12 mouse cellular contexts compared by ENCODE assay signal in the genomic region with DNA sequence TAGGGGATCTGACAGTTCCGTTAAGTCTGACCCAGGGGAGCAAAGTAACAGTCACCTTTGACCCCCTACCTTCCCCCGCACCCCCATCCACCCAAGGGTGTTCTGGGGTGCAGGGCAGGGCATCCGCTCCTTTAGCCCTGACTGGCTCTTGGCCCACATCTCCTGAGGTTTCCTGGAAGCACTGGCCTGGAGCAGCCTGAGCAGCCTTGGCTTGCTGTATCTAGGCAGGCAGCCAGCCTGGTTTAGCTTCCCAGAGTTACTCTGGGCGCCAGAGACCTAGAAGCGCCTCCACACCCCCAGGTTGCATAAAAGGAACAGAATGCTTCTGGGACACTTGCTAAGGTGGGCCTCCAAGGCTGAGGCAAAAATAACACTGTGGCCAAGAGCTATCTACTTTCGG. TPM values are rescaled to one million over a fixed set of nuclear protein-coding genes. Genes with fewer than 3 reads are reported as not detected.
DNase-seq lines count a peak whose midpoint lies in the region; ATAC-seq and TF ChIP-seq lines count a peak whose summit lies in the region.
"Had no signal": no experiment of that assay in that cellular context is flagged by ENCODE, and none has a peak within 500 bp of the region (broad histone marks: within the 10 kb centered on the region; RNA-seq: fewer than 3 reads in every experiment).

No protein-coding gene starts in this region.

- DNase-seq in hindbrain, postnatal 0 days (ENCODE audit: low spot score), result peak; percentile 10
- DNase-seq in hindbrain, embryonic 14.5 days (ENCODE audit: low spot score), result no peak
- DNase-seq in cerebellum, postnatal 36 days, result peak; percentile 48 to 58
- peak; percentile 83 for DNase-seq in kidney, adult 9 months
- DNase-seq in right cerebral cortex, postnatal 25 days, result peak; percentile 37
- no peak for DNase-seq in liver, embryonic 11.5 days (ENCODE audit: low spot score)
- DNase-seq: liver had no signal

- H3K4me1 ChIP-seq in hindbrain, postnatal 0 days (ENCODE audit: insufficient read depth, low read length), result no peaks in the 10 kb centered on the region
- no peaks in the 10 kb centered on the region; the same call in 1 of the 2 replicates for H3K4me1 ChIP-seq in hindbrain, embryonic 14.5 days (replicated peaks; ENCODE audit: control insufficient read depth, insufficient read depth, low read length)
- no peaks in the 10 kb centered on the region for H3K4me1 ChIP-seq in liver, embryonic 12.5 days
- H3K4me1 ChIP-seq in forebrain, embryonic 13.5 days, result peaks cover 3% of the 10 kb centered on the region; the same call in 1 of the 2 replicates
- no peaks in the 10 kb centered on the region for H3K4me1 ChIP-seq in liver, embryonic 11.5 days (replicated peaks; ENCODE audit: control insufficient read depth, insufficient read depth, low read length)

- H3K27ac ChIP-seq in hindbrain, postnatal 0 days, result no peak overlapping the region
- no peak overlapping the region for H3K27ac ChIP-seq in hindbrain, embryonic 14.5 days
- no peak overlapping the region for H3K27ac ChIP-seq in liver, embryonic 12.5 days
- no peak overlapping the region for H3K27ac ChIP-seq in forebrain, embryonic 13.5 days
- H3K27ac ChIP-seq in liver, embryonic 11.5 days (ENCODE audit: low read depth, low read length), result no peak overlapping the region

- H3K36me3 ChIP-seq in hindbrain, postnatal 0 days (ENCODE audit: insufficient read depth, low read length), result no peaks in the 10 kb centered on the region
- no peaks in the 10 kb centered on the region for H3K36me3 ChIP-seq in hindbrain, embryonic 14.5 days (replicated peaks; ENCODE audit: control insufficient read depth, insufficient read depth)
- H3K36me3 ChIP-seq in liver, embryonic 12.5 days, result no peaks in the 10 kb centered on the region
- no peaks in the 10 kb centered on the region for H3K36me3 ChIP-seq in forebrain, embryonic 13.5 days (ENCODE audit: poor library complexity, severe bottlenecking)
- H3K36me3 ChIP-seq in liver, embryonic 11.5 days (ENCODE audit: control insufficient read depth, insufficient read depth, low read length), result no peaks in the 10 kb centered on the region

- WGBS in hindbrain, postnatal 0 days, result 78% methylated on average over 6 of the region's 6 CpGs
- WGBS in hindbrain, embryonic 14.5 days, result 90% methylated on average over 6 of the region's 6 CpGs
- WGBS in liver, embryonic 12.5 days (ENCODE audit: insufficient replicate concordance), result 71% methylated on average over 6 of the region's 6 CpGs
- WGBS in forebrain, embryonic 13.5 days, result 88% methylated on average over 6 of the region's 6 CpGs
- WGBS in liver, embryonic 11.5 days, result 81% methylated on average over 6 of the region's 6 CpGs

- no peak overlapping the region for H3K9ac ChIP-seq in hindbrain, postnatal 0 days (replicated peaks; ENCODE audit: low read length)
- no peak overlapping the region for H3K9ac ChIP-seq in hindbrain, embryonic 14.5 days
- no peak overlapping the region for H3K9ac ChIP-seq in liver, embryonic 12.5 days
- no peak overlapping the region for H3K9ac ChIP-seq in forebrain, embryonic 13.5 days
- no peak overlapping the region for H3K9ac ChIP-seq in liver, embryonic 11.5 days (ENCODE audit: low read depth, low read length)

- no peaks in the 10 kb centered on the region for H3K27me3 ChIP-seq in hindbrain, postnatal 0 days (ENCODE audit: insufficient read depth, low read length)
- H3K27me3 ChIP-seq in hindbrain, embryonic 14.5 days (ENCODE audit: control insufficient read depth, insufficient read depth, low read length), result no peaks in the 10 kb centered on the region
- H3K27me3 ChIP-seq in liver, embryonic 12.5 days (replicated peaks), result no peaks in the 10 kb centered on the region
- no peaks in the 10 kb centered on the region for H3K27me3 ChIP-seq in forebrain, embryonic 13.5 days
- no peaks in the 10 kb centered on the region for H3K27me3 ChIP-seq in liver, embryonic 11.5 days (replicated peaks; ENCODE audit: control insufficient read depth, insufficient read depth, low read length)
- H3K27me3 ChIP-seq: CH12.LX had no signal

- H3K9me3 ChIP-seq in hindbrain, postnatal 0 days (ENCODE audit: low read length), result 0 out of 2 replicates have a peak, but pooled peaks cover 3% of the 10 kb centered on the region
- H3K9me3 ChIP-seq in hindbrain, embryonic 14.5 days (ENCODE audit: control insufficient read depth, low read length), result peaks cover 10% of the 10 kb centered on the region; the same call in 1 of the 2 replicates
- H3K9me3 ChIP-seq in liver, embryonic 12.5 days (replicated peaks), result no peaks in the 10 kb centered on the region
- no peaks in the 10 kb centered on the region for H3K9me3 ChIP-seq in forebrain, embryonic 13.5 days (replicated peaks)
- H3K9me3 ChIP-seq in liver, embryonic 11.5 days (ENCODE audit: control insufficient read depth, low read length), result no peaks in the 10 kb centered on the region

- no peak overlapping the region for H3K4me2 ChIP-seq in hindbrain, postnatal 0 days (ENCODE audit: low read depth, low read length)
- no peak overlapping the region for H3K4me2 ChIP-seq in hindbrain, embryonic 14.5 days (replicated peaks)
- no peak overlapping the region for H3K4me2 ChIP-seq in liver, embryonic 12.5 days
- no peak overlapping the region for H3K4me2 ChIP-seq in forebrain, embryonic 13.5 days
- H3K4me2 ChIP-seq in liver, embryonic 11.5 days, result no peak overlapping the region

- 0 out of 2 replicates have a peak, but pooled peaks have one; percentile 29 for ATAC-seq in hindbrain, postnatal 0 days
- no peak for ATAC-seq in hindbrain, embryonic 14.5 days (ENCODE audit: low FRiP score)
- ATAC-seq in liver, embryonic 12.5 days, result no peak
- ATAC-seq in forebrain, embryonic 13.5 days, result no peak
- no peak for ATAC-seq in liver, embryonic 11.5 days (replicated peaks; ENCODE audit: low FRiP score)

- no peak for TF ChIP-seq CTCF in hindbrain, postnatal 0 days (IDR thresholded peaks at IDR 0.05; ENCODE audit: low read depth)

- H3K4me3 ChIP-seq in hindbrain, postnatal 0 days (ENCODE audit: low read length), result no peak overlapping the region
- no peak overlapping the region for H3K4me3 ChIP-seq in hindbrain, embryonic 14.5 days (replicated peaks; ENCODE audit: low read length)
- no peak overlapping the region for H3K4me3 ChIP-seq in liver, embryonic 12.5 days
- H3K4me3 ChIP-seq in forebrain, embryonic 13.5 days, result no peak overlapping the region
- H3K4me3 ChIP-seq in liver, embryonic 11.5 days (ENCODE audit: low read depth, low read length), result no peak overlapping the region
- H3K4me3 ChIP-seq: myocyte had no signal

RNA-seq across cellular contexts. Expression of a gene that starts 4.8 kb away (rescaled TPM):
- total RNA-seq in hindbrain, postnatal 0 days (2014; rRNA removed), result 0.32 and 0.37 TPM in 2 replicates
- 0.10 TPM in 1 of 2 replicates, not detected in the other for polyA plus RNA-seq in hindbrain, postnatal 0 days (2015; fragmentation: Nextera tagmentation; extraction: Ambion mirVana)
- not detected in 2 replicates for polyA plus RNA-seq in hindbrain, embryonic 14.5 days (2014; fragmentation: Nextera tagmentation; extraction: Ambion mirVana)
- 0.05 TPM in 1 of 2 replicates, not detected in the other for polyA plus RNA-seq in liver, embryonic 12.5 days (2016; fragmentation: Nextera tagmentation; extraction: Ambion mirVana)
- polyA plus RNA-seq in forebrain, embryonic 13.5 days (2015; fragmentation: Nextera tagmentation; extraction: Ambion mirVana), result not detected in 2 replicates
- polyA plus RNA-seq in liver, embryonic 11.5 days (2014; fragmentation: Nextera tagmentation; extraction: Ambion mirVana), result not detected in 2 replicates
- total RNA-seq: CH12.LX had no signal
- polyA plus RNA-seq: intestine, embryonic 14.5 days; myocyte had no signal

RNA-seq across cellular contexts. Expression of a gene that starts 41.7 kb away (rescaled TPM):
- total RNA-seq in hindbrain, postnatal 0 days (2014; rRNA removed), result not detected in 2 replicates
- polyA plus RNA-seq in hindbrain, postnatal 0 days (2015; fragmentation: Nextera tagmentation; extraction: Ambion mirVana), result not detected in 2 replicates
- polyA plus RNA-seq in hindbrain, embryonic 14.5 days (2014; fragmentation: Nextera tagmentation; extraction: Ambion mirVana), result not detected in 2 replicates
- polyA plus RNA-seq in liver, embryonic 12.5 days (2016; fragmentation: Nextera tagmentation; extraction: Ambion mirVana), result not detected in 2 replicates
- polyA plus RNA-seq in forebrain, embryonic 13.5 days (2015; fragmentation: Nextera tagmentation; extraction: Ambion mirVana), result not detected in 2 replicates
- not detected in 2 replicates for polyA plus RNA-seq in liver, embryonic 11.5 days (2014; fragmentation: Nextera tagmentation; extraction: Ambion mirVana)
- total RNA-seq: CH12.LX had no signal
- polyA plus RNA-seq: myocyte had no signal

RNA-seq across cellular contexts. Expression of a gene that starts 51.4 kb away (rescaled TPM):
- 40.1 and 52.0 TPM in 2 replicates for total RNA-seq in hindbrain, postnatal 0 days (2014; rRNA removed)
- polyA plus RNA-seq in hindbrain, postnatal 0 days (2015; fragmentation: Nextera tagmentation; extraction: Ambion mirVana), result 120 and 129 TPM in 2 replicates
- polyA plus RNA-seq in hindbrain, embryonic 14.5 days (2014; fragmentation: Nextera tagmentation; extraction: Ambion mirVana), result 90.4 and 95.6 TPM in 2 replicates
- 60.5 and 65.5 TPM in 2 replicates for polyA plus RNA-seq in liver, embryonic 12.5 days (2016; fragmentation: Nextera tagmentation; extraction: Ambion mirVana)
- polyA plus RNA-seq in forebrain, embryonic 13.5 days (2015; fragmentation: Nextera tagmentation; extraction: Ambion mirVana), result 74.6 and 94.8 TPM in 2 replicates
- 64.8 and 73.5 TPM in 2 replicates for polyA plus RNA-seq in liver, embryonic 11.5 days (2014; fragmentation: Nextera tagmentation; extraction: Ambion mirVana)

Comparison
In these comparisons a context has a peak if more than half of its experiments do, and no peak if none do; other contexts are left out.
1. DNase-seq: peak in hindbrain, postnatal 0 days (single experiment), cerebellum, postnatal 36 days (2 of 2), kidney, adult 9 months (single experiment) and right cerebral cortex, postnatal 25 days (single experiment); none in hindbrain, embryonic 14.5 days (single experiment) and liver, embryonic 11.5 days (single experiment).